Mouse (Mus musculus): Measurements from ENCODE around the gene Cul4a. TPM values are rescaled to one million over a fixed set of nuclear protein-coding genes. Genes with fewer than 3 reads are reported as not detected.

The Cul4a gene
- polyA plus RNA-seq, 1 experiment from 2014 or later: 62.9 TPM

DNA sequence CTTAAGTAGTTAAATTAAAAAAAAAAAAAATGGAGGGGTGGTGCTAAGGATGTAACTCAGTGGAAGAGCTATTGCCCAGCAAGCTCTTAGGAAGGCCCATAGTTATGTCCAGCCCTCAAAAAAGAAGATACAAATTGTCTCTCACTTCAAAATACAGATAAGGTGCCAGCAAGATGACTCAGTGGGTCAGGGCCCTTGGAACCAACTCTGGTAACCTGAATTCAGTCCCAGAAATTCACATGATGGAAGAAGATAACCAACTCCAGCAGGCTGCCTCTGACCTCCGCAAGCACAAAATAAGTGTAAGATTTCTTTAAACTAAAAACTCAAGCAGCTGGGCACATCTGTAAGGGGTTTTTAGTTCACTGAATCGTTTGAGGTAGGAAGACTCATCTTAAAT lies 43.1 kb downstream of the Cul4a start:
- WGBS (ENCODE audit: insufficient replicate concordance): 85% methylated on average over 2 of the region's 2 CpGs

DNA sequence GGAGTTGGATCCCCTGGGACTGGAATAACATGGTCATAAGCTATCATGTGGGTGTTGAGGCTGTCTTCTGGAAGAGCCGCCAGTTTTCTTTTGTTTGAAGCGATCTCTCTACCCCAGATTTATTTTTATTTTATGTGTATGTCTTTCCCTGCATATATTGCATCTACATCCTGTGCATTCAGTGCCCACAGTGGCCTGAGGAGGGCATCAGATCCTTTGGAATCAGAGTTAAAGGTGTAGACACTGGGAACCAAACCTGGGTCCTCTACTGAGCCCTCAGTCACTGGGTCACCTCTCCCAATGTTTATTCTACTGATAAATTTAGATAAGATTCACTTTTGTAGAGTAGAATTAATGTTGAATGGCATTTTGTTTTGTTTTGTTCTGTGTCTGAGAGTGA lies 43.9 kb downstream of the Cul4a start:
- H3K27ac ChIP-seq (ENCODE audit: low read depth): no peak overlapping the region
- no peak for DNase-seq
- TF ChIP-seq CTCF (IDR thresholded peaks at IDR 0.05; ENCODE audit: low read depth) (peak; percentile 32), EP300 (IDR thresholded peaks at IDR 0.05; ENCODE audit: low read depth) (no peak)
- H3K9me3 ChIP-seq (ENCODE audit: low read length): no peaks in the 10 kb centered on the region
- peaks cover 37% of the 10 kb centered on the region for H3K36me3 ChIP-seq (replicated peaks; ENCODE audit: insufficient read depth, low read length)
- no peak overlapping the region for H3K4me2 ChIP-seq (ENCODE audit: low read depth, low read length)
- H3K4me3 ChIP-seq (ENCODE audit: low read depth, low read length): no peak overlapping the region
- no peak overlapping the region for H3K9ac ChIP-seq (replicated peaks)
- no peaks in the 10 kb centered on the region for H3K4me1 ChIP-seq (ENCODE audit: insufficient read depth)
- ATAC-seq: no peak
- no peaks in the 10 kb centered on the region for H3K27me3 ChIP-seq (ENCODE audit: insufficient read depth, low read length)
- WGBS (ENCODE audit: insufficient replicate concordance): 95% methylated on average over 2 of the region's 2 CpGs

More for the DNA sequence above, 43.1 kb downstream of the Cul4a start:
- DNase-seq (no peak), ATAC-seq (no peak)
- TF ChIP-seq EP300 (IDR thresholded peaks at IDR 0.05; ENCODE audit: low read depth) (no peak), CTCF (IDR thresholded peaks at IDR 0.05; ENCODE audit: low read depth) (no peak)
- H3K4me1 ChIP-seq (ENCODE audit: insufficient read depth): no peaks in the 10 kb centered on the region
- H3K4me2 ChIP-seq (ENCODE audit: low read depth, low read length): no peak overlapping the region
- H3K27me3 ChIP-seq (ENCODE audit: insufficient read depth, low read length): no peaks in the 10 kb centered on the region
- H3K4me3 ChIP-seq (ENCODE audit: low read depth, low read length): no peak overlapping the region
- no peaks in the 10 kb centered on the region for H3K9me3 ChIP-seq (ENCODE audit: low read length)
- H3K36me3 ChIP-seq (replicated peaks; ENCODE audit: insufficient read depth, low read length): peaks cover 43% of the 10 kb centered on the region
- no peak overlapping the region for H3K9ac ChIP-seq (replicated peaks)
- H3K27ac ChIP-seq (ENCODE audit: low read depth): no peak overlapping the region

DNA sequence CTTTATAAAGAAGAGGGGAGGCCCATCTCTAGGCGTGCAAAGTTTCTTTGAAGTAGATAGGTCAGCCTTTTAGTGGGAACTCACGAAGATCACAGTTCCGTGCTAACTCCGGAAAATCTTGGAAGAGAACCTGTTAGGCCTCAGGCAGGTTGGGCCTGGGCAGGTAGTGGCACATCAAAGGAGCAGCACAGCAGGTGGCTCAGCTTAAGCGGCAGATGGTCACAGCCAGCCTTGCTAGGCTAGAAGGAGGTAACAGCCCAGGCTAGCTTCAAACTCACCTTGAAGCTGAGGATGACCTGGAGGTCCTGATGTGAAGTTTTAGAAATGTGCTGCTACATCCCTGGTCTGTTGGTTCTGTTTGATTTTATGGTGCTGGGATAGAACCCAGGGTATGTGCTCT lies 44.4 kb downstream of the Cul4a start:
- peaks cover 32% of the 10 kb centered on the region for H3K36me3 ChIP-seq (replicated peaks; ENCODE audit: insufficient read depth, low read length)

DNA sequence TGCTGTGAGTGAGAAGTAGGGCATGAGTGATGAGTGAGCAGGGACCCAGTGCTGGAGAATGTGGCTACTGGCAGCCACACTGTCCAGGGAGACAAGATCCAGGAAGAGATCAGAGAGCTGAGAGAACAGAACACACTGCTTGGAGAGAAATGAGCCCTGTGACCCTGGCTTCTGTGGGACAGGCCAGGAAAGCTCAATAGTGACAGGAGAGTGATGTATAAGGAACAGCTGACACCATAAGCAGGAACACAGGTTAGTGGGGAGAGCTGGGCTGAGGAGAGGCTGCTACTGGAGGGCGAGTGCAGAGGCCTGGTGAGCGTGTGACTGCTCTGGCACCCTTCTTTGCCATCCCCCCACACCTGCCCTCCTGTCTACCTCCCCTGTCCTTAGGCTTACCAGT lies 45.5 kb downstream of the Cul4a start:
- H3K9me3 ChIP-seq (ENCODE audit: low read length): no peaks in the 10 kb centered on the region
- ATAC-seq (no peak), DNase-seq (no peak)
- no peaks in the 10 kb centered on the region for H3K27me3 ChIP-seq (ENCODE audit: insufficient read depth, low read length)
- H3K4me1 ChIP-seq (ENCODE audit: insufficient read depth): no peaks in the 10 kb centered on the region
- H3K9ac ChIP-seq (replicated peaks): no peak overlapping the region
- no peak overlapping the region for H3K27ac ChIP-seq (ENCODE audit: low read depth)
- H3K4me2 ChIP-seq (ENCODE audit: low read depth, low read length): no peak overlapping the region
- H3K4me3 ChIP-seq (ENCODE audit: low read depth, low read length): no peak overlapping the region
- WGBS (ENCODE audit: insufficient replicate concordance): 74% methylated on average over 2 of the region's 2 CpGs
- TF ChIP-seq CTCF (IDR thresholded peaks at IDR 0.05; ENCODE audit: low read depth) (no peak), EP300 (IDR thresholded peaks at IDR 0.05; ENCODE audit: low read depth) (no peak)
- peaks cover 21% of the 10 kb centered on the region for H3K36me3 ChIP-seq (replicated peaks; ENCODE audit: insufficient read depth, low read length)

More for the DNA sequence above, 44.4 kb downstream of the Cul4a start:
- no peak for DNase-seq
- ATAC-seq: no peak
- Histone ChIP-seq H3K4me1 (ENCODE audit: insufficient read depth) (no peaks in the 10 kb centered on the region), H3K27ac (ENCODE audit: low read depth) (no peak overlapping the region), H3K9me3 (ENCODE audit: low read length) (no peaks in the 10 kb centered on the region), H3K4me3 (ENCODE audit: low read depth, low read length) (no peak overlapping the region), H3K4me2 (ENCODE audit: low read depth, low read length) (no peak overlapping the region), H3K9ac (replicated peaks) (no peak overlapping the region), H3K27me3 (ENCODE audit: insufficient read depth, low read length) (no peaks in the 10 kb centered on the region)
- WGBS (ENCODE audit: insufficient replicate concordance): 77% methylated on average over 5 of the region's 5 CpGs
- TF ChIP-seq EP300 (IDR thresholded peaks at IDR 0.05; ENCODE audit: low read depth): no peak
- TF ChIP-seq CTCF (IDR thresholded peaks at IDR 0.05; ENCODE audit: low read depth): no peak

DNA sequence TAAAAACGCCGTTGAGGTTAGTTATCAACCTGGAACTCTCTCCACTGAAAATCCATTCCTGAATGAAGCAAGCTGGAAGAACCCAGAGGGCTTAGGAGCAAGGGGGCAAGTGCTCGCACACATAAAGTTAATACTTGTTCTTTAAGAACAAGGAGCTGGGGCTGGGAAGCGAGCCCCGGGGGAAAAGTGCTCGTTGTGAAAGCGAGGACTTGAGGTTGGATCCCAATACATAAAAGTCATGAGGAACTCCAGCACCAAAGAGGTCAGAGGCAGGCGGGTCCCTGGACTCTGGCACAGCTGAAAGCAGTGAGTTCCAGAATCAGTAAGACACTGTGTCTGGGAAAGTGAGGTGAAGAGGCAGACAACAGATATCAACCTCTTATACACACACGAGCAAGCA lies 48.7 kb downstream of the Cul4a start:
- ATAC-seq (no peak), DNase-seq (no peak)
- Histone ChIP-seq H3K36me3 (replicated peaks; ENCODE audit: insufficient read depth, low read length) (peaks cover 3% of the 10 kb centered on the region), H3K4me1 (ENCODE audit: insufficient read depth) (peaks cover 8% of the 10 kb centered on the region), H3K9ac (replicated peaks) (no peak overlapping the region), H3K4me2 (ENCODE audit: low read depth, low read length) (no peak overlapping the region), H3K9me3 (ENCODE audit: low read length) (no peaks in the 10 kb centered on the region), H3K27me3 (ENCODE audit: insufficient read depth, low read length) (no peaks in the 10 kb centered on the region), H3K27ac (ENCODE audit: low read depth) (no peak overlapping the region), H3K4me3 (ENCODE audit: low read depth, low read length) (no peak overlapping the region)
- TF ChIP-seq CTCF (IDR thresholded peaks at IDR 0.05; ENCODE audit: low read depth) (no peak), EP300 (IDR thresholded peaks at IDR 0.05; ENCODE audit: low read depth) (no peak)
- WGBS (ENCODE audit: insufficient replicate concordance): 80% methylated on average over 9 of the region's 9 CpGs

DNA sequence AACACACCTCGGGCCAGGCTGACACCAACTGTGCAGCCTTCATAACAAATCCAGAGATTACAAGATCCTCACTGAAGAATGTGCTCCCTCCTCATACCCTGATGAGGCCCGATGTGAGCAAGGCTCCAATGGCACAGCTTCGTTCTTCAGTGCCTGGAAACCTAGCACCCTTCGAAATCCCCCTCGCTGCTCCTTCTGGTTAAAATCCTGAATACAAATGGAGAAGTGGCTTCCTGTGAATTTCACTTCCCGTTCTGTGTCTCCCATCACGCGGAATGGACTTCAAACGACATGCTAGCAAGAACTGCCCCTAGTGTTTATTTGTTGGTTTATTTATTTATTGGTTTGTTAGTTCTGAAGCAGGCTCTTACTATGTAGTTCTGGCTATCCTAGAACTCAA lies 49.9 kb downstream of the Cul4a start:
- 50% methylated on average over 9 of the region's 9 CpGs for WGBS (ENCODE audit: insufficient replicate concordance)
- H3K4me3 ChIP-seq (ENCODE audit: low read depth, low read length): no peak overlapping the region
- no peak for ATAC-seq

More for the DNA sequence above, 49.9 kb downstream of the Cul4a start:
- Histone ChIP-seq H3K27me3 (ENCODE audit: insufficient read depth, low read length) (no peaks in the 10 kb centered on the region), H3K27ac (ENCODE audit: low read depth) (peak overlapping the region; percentile 4; the same call in 1 of the 2 replicates), H3K9me3 (ENCODE audit: low read length) (no peaks in the 10 kb centered on the region), H3K4me2 (ENCODE audit: low read depth, low read length) (no peak overlapping the region), H3K4me1 (ENCODE audit: insufficient read depth) (peaks cover 8% of the 10 kb centered on the region), H3K36me3 (replicated peaks; ENCODE audit: insufficient read depth, low read length) (no peaks in the 10 kb centered on the region; the same call in 1 of the 2 replicates), H3K9ac (replicated peaks) (no peak overlapping the region; the same call in 1 of the 2 replicates)
- no peak for DNase-seq
- no peak for TF ChIP-seq EP300 (IDR thresholded peaks at IDR 0.05; ENCODE audit: low read depth)
